Mouse (Mus musculus): Measurements from ENCODE around the gene Krt82.
"Not testable (repeated sequence)": the region's sequence is repeated elsewhere in the genome, so short reads cannot be mapped to it uniquely, and the experiment has no call there.

Krt82 gene

GRCm38 (mm10) chr15:101550567-101550966 is at the start of gene Krt82:
Gene Krt82, minus strand, starts transcription at chr15:101550667.
- no peak for DNase-seq

- DNase-seq: no peak
Observed at GRCm38 (mm10) chr15:101599123-101599522, 48.7 kb upstream of the Krt82 start.

- no peak for DNase-seq
Observed at GRCm38 (mm10) chr15:101588216-101588615, 37.7 kb upstream of the Krt82 start.

GRCm38 (mm10) chr15:101584456-101584855 is 34.0 kb upstream of the Krt82 start:
- no peak for DNase-seq

- no peak for DNase-seq
Observed at GRCm38 (mm10) chr15:101583211-101583965, 32.9 kb upstream of the Krt82 start.

GRCm38 (mm10) chr15:101581701-101582100 is 31.2 kb upstream of the Krt82 start:
- no peak for DNase-seq

- no peak for DNase-seq
Observed at GRCm38 (mm10) chr15:101575506-101575905, 25.0 kb upstream of the Krt82 start.

GRCm38 (mm10) chr15:101573796-101574345 is 23.4 kb upstream of the Krt82 start, which contains the start of gene Krt75:
Gene Krt75, minus strand, starts transcription at chr15:101573904.
- no peak for DNase-seq

- peak; percentile 15 for DNase-seq
Observed at GRCm38 (mm10) chr15:101567780-101568179, 17.3 kb upstream of the Krt82 start.

GRCm38 (mm10) chr15:101562850-101563249 is 12.4 kb upstream of the Krt82 start, which contains the start of gene Krt90:
Gene Krt90, minus strand, starts transcription at chr15:101562950.
- no peak for DNase-seq

- no peak for DNase-seq
Observed at GRCm38 (mm10) chr15:101558034-101558646, 7.7 kb upstream of the Krt82 start.

GRCm38 (mm10) chr15:101553169-101553568 is 2.7 kb upstream of the Krt82 start:
- DNase-seq: peak; percentile 70

GRCm38 (mm10) chr15:101552188-101552587 is 1.7 kb upstream of the Krt82 start:
- DNase-seq: no peak

- no peak for DNase-seq
Observed at GRCm38 (mm10) chr15:101544478-101544877, 6.0 kb downstream of the Krt82 start.

- DNase-seq: no peak
Observed at GRCm38 (mm10) chr15:101542543-101542942, 7.9 kb downstream of the Krt82 start.

- no peak for DNase-seq
Observed at GRCm38 (mm10) chr15:101538580-101538900, 11.9 kb downstream of the Krt82 start.

GRCm38 (mm10) chr15:101537864-101538579 is 12.4 kb downstream of the Krt82 start:
- no peak for DNase-seq

GRCm38 (mm10) chr15:101536054-101536850 is 14.2 kb downstream of the Krt82 start:
- DNase-seq: no peak

GRCm38 (mm10) chr15:101532720-101533119 is 17.7 kb downstream of the Krt82 start, which contains the start of gene Krt84:
Gene Krt84, minus strand, starts transcription at chr15:101532820.
- no peak for DNase-seq

- no peak for DNase-seq
Observed at GRCm38 (mm10) chr15:101522556-101523232, 27.8 kb downstream of the Krt82 start.

- DNase-seq: peak; percentile 50
Observed at GRCm38 (mm10) chr15:101519792-101520191, 30.7 kb downstream of the Krt82 start.

GRCm38 (mm10) chr15:101517161-101517560 is 33.3 kb downstream of the Krt82 start, which contains the start of gene Gm49425:
Gene Gm49425, minus strand, starts transcription at chr15:101517261.
- not testable (repeated sequence) for DNase-seq
